Mouse (Mus musculus): ENCODE measurements around the gene Uvrag. TPM values are rescaled to one million over a fixed set of nuclear protein-coding genes. Genes with fewer than 3 reads are reported as not detected.

The Uvrag gene
- total RNA-seq, 4 experiments from 2014 or later = 6.0 to 13.1 (median 11.5) TPM

DNA sequence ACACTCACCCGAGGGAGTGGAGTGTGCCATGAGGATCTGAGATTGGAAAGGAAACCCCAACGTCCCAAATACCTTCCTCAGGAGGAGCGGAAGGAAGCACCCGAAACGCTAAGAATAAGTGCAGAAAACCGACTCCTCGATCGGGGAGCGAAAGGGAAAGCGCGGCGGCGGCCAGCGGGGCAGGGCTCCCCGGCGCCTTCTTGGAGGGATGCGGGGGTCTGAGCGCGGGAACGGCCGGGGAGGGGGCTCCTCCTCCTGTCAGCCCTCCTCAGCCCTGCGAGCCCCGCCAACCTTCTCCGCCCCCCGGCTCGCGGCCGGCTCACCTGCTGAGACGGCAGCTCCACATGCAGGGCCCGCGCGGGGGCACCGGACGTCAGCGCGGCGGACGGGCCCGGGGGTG, 430 bp downstream of the Uvrag start:
- no peak for DNase-seq (ENCODE audit: low spot score in 2 of 2)

DNA sequence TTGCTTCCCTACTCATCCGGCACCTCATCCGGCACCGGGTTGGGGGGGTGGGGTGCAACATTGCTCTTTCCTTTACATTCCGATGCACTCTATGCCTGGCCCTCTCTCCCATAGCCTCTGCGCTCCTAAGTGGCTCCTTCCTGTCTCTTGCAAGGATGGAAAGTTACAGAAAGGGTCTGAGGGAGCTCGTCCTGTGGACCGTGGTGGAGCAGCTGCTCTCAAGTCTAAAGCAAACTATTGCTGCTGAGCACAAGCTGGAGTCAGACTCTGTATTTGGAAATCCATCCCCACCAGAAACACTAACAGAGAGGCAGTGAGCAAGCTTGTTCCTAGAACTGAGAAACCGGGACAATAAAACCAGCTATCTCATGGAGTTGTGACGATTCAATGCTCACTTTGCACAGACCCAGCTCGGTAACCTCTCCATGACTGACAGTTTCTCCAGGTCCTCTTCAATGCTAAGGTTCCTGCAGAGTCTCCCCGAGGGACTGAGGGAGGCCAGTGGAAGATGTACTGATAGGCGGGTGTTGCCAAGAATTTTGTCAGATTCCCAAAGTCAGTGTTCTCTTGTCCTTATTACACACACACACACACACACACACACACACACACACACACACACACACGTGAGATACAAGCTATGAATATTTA, 975 bp downstream of the Uvrag start:
- no peak for DNase-seq (ENCODE audit: low spot score in 2 of 2)

DNA sequence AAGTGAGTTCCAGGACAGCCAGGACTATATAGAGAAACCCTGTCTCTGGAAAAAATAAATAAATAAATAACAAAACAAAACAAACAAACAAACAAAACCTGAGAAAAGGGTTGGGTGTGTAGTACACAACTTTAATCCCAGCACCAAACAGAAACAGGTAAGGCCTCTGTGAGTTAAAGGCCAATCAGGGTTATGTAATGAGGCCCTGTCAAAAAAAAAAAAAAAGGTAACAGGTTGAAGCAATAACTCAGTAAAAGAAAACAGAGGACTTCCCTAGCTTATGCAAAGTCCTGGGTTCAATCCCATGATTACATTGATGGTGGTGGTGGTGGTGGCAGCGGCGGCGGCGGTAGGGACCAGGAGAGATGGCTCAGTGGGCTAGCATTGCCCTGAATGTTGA, 3.4 kb downstream of the Uvrag start:
- DNase-seq (ENCODE audit: low spot score in 2 of 2) = no peak

DNA sequence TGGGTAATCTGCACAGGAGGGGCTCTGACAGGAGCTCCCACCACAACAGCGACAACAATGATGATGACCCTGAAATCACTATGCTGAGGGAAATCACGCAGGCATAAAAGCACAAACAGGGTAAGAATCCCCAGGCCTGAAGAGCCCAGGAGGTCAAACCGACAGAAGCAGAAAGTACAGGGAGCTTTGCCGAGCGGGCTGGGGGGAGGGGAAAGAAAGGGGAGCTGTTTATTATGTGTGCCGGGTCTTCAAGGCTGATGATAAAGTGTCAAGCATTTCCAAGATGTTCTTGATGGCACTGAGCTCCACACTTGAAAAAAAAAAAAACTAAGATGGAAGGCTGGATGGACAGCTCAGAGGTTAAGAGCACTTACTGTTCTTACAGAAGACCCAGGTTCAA, 4.2 kb downstream of the Uvrag start:
- DNase-seq (ENCODE audit: low spot score in 2 of 2) = no peak

DNA sequence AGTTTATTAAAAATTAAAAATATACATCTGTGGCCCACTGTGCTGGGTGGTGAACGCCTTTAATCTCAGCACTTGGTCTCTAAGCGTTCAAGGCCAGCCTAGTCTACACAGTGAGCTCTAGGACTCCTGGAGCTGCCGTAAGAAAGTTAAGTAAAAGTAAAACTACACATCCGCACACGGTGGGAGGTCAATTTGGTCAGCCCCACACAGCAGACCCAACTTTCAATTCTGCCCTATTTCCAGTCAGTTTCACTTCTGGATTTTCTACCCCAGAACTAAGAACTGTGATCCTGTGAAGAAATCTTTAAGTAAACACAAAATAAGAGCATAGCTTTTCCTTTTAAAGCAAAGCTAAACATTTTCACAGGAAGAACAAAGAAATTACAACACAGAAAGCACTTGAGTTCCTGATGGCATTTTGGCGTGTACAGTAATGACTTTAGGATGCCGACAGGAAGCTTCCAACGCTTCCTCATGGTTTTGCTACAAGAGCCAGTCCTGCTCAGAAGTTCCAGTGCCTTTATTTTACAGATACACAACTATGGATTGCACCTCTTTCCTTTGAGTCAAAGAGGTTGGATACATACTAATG, 7.0 kb downstream of the Uvrag start:
- no peak for DNase-seq (ENCODE audit: low spot score in 2 of 2)

DNA sequence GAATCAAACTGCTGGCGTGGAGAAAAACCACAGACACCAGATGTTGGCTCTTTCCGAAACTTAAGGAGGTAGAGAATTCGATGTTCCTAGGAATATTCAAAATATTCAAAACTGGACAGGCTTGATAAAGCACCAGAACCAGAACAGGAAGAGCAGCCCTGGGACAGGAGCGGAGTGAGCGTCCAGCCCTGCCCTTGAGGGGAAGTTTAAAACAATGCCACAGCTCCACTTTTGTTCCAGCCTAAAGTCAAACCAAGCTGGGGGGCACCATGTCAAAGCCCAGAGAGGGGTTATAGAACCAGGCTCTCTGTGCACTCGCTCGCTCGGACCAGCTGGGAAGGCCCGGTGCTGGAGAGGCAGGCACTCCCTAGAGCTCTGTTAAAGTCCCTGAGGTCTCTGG, 8.3 kb downstream of the Uvrag start:
- no peak for DNase-seq (ENCODE audit: low spot score in 2 of 2)

DNA sequence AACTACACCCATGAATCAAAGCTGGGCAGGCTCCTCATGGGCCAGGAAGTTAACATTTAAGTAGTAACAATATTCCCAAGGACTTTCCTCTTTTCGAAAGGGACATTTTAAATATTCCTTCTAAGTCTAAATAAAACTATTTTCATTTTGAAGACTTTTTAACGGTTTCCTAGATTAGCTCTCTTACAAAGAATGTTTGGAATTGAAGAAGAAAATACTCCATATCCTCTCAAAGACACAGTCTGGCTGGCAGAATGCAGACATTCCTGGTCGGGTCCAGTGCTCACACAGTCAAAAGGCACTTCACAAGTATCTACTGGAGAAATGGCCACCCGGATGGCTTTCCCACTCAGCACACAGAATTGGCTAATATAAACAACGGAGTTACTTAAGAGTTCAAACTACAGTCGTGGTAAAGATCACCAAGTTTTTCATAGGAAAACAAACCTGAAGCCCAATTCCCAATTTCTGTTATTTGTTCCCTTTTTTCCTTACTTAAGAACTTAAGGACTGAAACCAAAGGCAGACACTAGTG, 9.1 kb downstream of the Uvrag start:
- DNase-seq (ENCODE audit: low spot score in 2 of 2) = no peak

DNA sequence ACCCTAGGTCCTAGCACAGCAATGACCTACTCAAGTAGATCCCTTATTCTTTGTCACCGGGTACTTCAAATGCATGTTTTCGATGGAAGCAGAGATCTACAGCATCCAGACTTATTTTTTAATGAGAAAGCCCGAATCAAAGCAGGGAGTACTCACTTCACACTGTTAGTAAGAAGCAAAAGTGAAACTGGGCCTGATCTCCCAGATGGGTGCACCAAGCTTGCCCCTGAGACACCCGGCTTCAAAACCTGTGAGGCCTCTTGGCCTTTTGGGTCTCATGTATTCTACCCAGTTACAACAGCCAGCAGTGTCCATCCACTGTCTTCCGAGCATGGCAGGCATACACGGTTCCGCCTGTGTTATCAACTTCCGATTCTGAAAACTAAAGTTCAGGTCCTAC, 12.0 kb downstream of the Uvrag start:
- no peak for DNase-seq (ENCODE audit: low spot score in 2 of 2)

DNA sequence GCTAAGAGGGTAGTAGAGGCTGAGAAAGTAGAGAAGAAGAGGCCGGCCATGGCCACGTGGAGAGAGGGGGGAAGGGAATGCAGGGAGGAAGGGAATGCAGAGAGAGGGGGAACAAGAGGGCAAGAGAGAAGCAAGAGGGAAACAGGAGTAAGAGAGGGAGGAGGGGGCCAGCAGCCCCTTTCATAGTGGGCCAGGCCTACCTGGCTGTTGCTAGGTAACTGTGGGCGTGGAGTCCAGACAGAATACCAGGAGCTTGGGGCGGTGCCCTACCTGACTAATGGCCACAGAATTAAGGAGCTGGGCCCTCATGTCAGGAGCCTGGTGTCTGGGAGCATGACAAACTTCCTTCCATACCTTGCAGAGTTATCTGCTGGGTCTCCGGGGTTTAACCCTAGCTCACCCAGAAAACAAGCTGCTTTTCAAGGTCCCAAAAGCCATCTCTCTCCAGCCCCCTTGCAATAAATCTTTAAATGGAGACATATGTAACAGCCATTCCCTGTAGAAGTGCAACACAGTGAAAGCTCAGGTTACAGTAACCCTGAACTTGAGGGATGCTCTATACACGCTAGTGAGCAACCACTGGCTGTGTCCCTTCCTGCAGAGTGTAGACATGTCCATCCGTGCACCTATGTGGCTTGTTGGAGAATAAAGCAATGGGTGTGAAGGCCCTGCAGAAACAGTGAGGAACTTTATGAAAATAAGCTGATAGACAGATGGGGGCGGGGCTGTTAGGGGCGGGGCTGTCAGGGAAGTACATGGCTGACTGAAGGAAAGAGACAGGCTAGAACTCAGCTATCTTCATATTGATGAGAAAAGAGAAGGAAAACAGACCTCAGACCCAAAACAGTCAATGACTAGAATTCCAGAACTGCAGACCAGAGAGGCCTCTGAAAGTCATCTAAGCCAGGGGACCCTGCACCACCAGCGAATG, 12.7 kb downstream of the Uvrag start:
- DNase-seq (ENCODE audit: low spot score in 2 of 2) = no peak

DNA sequence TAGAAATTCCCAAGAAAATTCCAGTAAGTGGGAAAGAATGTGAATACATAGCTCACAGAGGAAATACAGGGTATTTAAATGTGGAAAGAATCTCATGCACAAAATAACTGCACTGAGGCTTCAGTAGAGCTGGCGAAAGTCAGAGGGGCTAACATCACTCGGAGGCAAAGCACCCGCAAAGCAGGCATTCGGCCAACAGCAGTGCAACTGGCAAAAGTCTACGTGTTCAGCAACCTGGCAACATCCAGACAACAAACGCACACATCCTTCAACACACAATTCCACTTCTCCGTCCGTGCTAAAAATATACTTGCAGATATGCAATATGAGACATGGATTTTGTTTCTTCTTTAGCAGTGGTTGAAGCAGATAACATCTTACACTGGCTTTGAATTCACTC, 14.9 kb downstream of the Uvrag start:
- DNase-seq (ENCODE audit: low spot score in 2 of 2) = no peak

DNA sequence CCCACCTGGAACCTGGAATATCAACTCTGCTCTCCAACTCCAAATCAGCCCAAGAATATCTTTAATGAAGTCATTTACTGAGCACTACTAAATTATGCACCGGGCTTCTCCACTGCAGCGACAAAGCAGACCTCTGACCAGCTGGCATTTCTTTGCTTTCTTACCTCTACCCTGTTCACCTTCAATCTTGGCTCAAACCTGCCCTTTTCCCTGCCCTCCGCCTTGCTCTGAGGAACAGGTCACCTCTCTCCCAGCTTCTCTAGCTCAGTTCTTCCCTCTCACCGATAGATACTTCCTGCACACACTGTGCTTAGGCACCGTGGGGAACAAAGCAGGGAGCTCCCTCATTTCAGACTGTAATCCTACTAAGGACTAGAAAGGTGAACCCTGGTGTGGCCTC, 18.3 kb downstream of the Uvrag start:
- no peak for DNase-seq (ENCODE audit: low spot score in 2 of 2)

DNA sequence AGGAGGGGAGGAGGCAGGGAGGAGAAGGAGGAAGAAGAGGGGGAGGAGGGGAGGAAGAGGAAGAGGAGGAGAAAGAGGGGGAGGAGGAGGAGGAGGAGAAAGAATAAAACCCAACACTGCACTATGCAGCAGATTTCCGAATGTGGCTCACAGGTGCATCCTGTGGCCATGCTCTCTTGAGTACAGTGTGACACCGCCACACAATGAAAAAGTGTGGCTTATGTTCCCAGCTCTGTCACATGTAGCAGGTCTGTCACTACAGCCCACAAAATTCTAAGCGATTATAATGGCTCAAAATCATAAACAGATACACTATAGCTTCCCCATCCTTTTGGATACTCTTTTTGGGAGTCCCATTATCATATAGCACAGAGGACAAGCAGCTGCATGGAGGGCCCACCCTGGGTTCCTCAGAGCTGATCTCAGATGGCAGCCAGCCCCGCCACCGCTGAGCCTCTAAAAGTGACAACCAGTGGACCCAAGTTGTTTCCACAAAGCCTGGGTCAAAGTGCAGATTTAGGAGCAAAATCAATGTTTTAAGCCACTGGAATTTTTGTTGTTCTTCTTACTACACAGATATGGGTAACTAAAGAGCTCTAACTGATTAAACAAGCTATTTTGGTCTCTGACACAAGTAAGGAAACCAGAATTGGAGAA, 19.9 kb downstream of the Uvrag start:
- DNase-seq (ENCODE audit: low spot score in 2 of 2) = no peak

DNA sequence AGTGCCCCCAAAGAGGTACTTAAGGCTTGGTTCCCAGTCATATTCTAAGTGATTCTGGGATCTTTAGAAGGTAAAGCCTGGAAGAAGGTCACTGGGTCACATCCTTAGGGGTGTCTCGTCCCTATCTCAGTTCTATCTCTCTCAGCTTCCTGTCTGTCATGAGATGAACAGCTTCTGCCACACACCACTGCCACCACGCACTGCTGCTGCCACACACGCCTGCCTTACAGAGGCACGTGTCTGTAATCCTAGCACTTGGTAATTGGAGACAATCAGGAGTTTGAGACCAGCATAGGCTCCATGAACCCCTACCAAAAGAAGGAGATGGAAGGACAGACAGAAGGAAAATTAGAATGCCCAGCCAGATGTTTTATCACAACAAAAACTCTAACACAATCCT, 20.9 kb downstream of the Uvrag start:
- DNase-seq (ENCODE audit: low spot score in 2 of 2) = no peak

DNA sequence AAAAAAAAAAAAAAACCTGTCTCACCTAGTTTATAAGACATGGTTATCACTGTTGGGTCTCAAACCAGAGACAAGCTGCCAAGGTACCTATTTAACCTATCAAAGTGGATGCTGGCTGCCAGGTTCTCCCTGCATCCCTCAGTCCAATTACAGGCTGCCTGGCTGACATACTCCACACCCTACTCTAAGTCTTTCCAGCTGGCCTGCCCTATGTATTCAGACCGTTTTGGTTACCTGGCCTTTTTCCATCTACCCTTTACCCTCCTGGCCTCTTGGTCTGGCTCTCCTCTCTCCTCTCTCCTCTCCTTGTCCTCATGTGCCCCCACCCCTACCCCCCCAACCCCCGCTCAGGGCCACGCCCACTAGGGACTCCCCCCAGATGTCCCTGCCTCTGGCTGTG, 24.2 kb downstream of the Uvrag start:
- no peak for DNase-seq (ENCODE audit: low spot score in 2 of 2)

DNA sequence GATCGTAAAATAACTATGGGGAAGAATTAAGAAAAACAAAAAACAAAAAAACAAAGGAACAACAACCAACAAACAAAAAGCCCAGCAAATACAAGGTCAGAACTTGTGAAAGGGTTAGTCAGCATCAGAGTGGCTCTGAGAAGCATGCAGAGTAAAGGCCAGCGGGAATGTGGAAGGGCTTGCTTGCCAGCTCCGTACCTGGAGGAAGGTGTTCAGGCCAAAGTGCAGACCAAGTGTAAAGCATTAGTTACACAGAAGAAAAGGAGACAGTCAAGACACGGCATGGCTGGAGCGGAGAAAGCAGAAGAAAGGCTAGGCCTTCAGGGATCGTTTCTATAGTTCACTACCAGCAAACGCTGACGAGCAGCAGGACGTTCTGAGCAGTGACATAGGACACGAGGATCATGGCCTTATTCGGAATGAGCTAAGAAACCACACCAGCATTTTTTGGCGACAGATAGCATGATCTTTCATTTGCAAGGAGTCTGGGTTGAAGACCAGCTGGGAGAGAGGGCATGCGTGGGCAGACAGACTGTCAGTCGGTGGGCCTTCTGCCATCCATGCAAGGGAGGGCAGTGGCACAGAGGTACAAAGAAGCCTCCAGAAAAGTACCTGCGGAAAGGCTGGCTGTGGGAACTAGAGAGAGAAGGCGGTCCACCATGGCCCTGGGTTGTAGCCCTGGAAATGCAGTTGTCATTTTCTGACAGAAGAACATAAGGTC, 26.8 kb downstream of the Uvrag start:
- no peak for DNase-seq (ENCODE audit: low spot score in 2 of 2)

DNA sequence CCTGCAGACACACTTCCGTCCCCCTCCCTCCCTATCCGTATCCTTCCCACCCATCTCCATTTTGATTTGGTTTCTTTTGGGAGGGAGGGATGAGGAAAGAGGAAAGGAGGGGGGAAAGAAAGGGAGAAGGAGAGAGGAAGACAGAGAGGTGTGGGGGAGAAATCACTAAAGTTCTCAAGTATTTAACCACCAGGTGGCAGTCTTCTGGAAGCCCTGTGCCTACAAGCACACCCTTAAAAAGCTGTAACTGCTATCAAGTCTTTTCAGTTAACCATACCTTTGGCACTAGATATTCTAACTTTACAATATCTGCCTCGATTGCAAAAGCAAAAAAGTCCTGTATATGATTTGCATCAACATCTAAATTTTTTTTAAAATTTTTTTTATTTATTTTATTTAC, 33.4 kb downstream of the Uvrag start:
- no peak for DNase-seq (ENCODE audit: low spot score in 2 of 2)

DNA sequence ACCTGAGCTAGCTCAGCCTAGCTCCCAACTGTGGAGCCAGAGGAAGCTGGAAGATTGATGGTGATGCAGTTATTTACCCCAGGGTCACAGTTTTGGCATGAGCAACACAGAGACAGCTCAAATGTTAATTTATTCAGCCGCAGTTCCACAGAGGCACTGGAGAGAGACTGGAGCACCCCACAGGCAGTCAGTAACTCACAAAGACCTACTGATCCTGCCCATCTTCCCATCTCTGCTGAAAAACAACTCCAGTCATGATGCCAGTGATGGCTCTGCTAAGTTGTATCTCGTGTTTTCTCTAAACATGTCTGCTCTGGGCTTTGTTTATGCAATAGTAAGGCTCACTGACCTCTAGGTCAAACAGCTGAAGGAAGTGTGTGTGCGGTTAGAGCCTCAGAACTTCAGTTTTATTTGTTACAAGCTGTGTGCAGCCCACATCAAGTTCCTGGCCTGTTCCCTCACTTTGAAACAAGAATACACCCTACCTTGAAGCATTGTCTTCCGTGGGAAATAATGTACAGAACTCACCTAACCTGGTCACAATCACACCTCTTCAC, 34.1 kb downstream of the Uvrag start:
- no peak for DNase-seq (ENCODE audit: low spot score in 2 of 2)

DNA sequence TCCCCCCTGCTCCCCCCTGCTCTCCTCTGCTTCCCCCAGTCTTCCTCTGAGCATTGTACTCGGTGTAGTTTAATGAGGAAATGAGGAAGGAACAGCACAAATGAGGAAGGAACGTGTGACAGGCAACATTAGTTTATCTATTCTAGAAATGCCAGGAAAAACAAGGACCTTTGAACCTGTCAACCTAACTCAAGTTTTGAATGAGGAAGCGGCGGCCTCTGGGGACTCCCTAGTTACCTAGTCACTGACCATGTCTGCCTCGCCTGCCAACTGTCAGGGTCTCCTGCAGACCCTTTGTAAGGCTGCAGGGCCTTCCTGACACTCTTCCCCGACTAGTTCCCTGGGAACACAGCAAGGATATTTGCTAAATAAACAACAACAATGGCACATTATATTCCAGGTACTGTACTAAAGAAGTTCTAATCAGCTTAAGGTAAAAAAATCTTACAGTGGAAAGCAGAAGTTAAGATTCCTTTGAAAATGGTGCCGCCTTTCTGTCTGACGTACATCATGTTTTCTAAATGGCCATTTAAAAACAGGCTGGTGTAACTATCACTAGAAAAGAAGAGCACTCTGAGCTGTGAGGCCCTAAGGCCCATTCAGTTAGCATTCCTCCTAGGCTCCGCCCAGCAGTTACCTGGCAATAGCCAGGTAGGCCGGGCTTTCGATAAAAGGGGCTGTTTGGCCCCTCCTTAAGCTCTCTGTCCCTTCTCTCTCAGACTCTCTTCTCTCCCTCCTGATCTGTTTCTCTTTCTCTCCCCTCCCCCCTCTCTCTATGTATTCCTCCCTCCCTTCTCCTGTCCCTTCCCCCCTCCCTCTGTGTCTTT, 39.0 kb downstream of the Uvrag start:
- DNase-seq (ENCODE audit: low spot score in 2 of 2) = no peak

DNA sequence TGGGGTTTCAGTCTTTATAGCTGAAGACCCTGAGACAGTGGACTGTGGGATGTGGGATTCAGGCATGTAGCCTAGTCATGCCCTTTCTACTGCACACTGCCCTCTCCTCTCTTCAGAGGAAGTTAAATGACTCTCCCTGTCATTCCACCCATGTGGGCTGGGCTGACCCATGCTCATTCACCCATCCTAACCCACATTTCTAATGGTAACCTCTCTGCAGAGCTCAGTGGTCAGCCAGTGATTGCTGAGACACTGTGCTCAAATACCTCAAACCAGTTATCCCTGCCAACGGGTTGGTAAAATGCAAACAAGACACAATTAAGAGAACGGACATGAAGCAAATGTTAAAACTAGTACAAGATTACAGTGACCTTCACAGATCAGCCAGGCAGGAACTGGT, 39.9 kb downstream of the Uvrag start:
- DNase-seq (ENCODE audit: low spot score in 2 of 2) = no peak

DNA sequence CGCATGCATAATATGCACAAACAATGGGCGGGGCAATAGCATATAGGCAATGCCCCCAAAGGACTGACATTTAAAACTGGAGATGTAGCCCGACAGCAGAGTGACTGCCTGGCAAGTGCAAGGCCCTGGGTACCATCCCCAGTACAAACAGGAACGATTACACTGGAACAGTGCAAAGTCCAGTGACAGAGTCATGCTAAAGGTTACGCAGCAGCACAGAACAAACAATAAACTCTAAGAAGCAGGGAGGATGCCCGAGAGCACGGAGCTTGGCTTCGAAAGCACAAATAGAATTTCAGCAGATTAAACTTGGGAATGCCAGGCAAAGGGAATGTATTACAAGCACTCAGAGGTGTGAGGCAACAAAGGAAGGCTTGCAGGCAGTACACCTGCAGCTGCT, 40.4 kb downstream of the Uvrag start:
- DNase-seq (ENCODE audit: low spot score in 2 of 2) = no peak
